Mouse (Mus musculus): Measurements from ENCODE around the gene Pde3a. TPM values are rescaled to one million over a fixed set of nuclear protein-coding genes. Genes with fewer than 3 reads are reported as not detected.

Pde3a gene
- polyA plus RNA-seq (2016; fragmentation: Nextera tagmentation; extraction: Ambion mirVana) = 1.8 and 2.0 TPM in 2 replicates

DNA sequence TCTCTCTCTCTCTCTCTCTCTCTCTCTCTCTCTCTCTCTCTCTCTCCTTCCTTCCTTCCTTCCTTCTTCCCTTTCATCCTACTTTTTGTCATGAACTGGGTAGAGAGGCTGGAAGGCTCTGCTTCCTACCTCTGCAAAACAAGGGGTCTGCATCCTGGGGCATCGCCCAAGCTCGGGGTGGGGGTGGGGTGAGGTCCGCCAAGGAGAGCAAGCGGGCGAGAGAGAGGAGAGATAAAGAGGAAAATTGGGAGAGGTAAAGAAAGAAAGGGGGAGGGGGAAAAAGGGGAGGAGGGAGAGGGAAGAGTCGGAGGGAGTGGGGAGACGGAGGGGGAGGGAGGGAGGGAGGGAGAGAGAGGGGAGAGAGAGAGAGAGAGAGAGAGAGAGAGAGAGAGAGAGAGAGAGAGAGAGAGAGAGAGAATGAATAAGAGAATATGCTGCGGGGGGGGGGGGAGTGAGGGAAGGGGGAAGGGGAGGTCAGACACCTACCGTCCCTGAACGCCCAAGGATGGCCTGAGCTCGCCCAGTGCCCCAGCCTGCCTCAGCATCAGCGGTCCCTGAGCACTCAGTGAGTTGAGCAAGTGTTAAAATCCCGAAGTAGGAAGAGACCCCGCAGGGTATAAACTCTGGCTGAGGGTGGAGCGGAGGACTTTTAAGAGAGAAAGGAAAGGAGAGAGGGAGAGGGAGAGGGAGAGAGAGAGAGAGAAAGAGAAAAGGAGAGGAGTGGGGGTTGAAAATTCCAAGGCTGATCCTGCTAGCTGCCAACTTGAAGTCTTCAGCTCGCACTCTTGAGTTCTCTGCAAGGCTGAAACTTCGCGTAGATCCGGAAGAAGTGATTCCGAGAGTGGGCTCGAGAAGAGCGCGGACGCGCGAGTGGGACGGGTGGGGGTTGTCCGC lies at the start of gene Pde3a:
Pde3a (plus strand) TSS at position 579 of the 894 bp plus-strand sequence.
- peak within 1 kb of the TSS; percentile 58 for H3K4me3 ChIP-seq (replicated peaks)
- peak; percentile 57; the same call in 1 of the 2 replicates for ATAC-seq (ENCODE audit: low FRiP score)
- peak within 1 kb of the TSS; percentile 97 for H3K4me2 ChIP-seq
- no peaks in the 10 kb centered on the region for H3K9me3 ChIP-seq
- H3K27me3 ChIP-seq = peaks cover 47% of the 10 kb centered on the region
- 1% methylated on average over 27 of the region's 28 CpGs for WGBS
- peak within 1 kb of the TSS; percentile 59 for H3K9ac ChIP-seq
- no peaks in the 10 kb centered on the region for H3K36me3 ChIP-seq (replicated peaks)
- H3K4me1 ChIP-seq = peaks cover 13% of the 10 kb centered on the region
- H3K27ac ChIP-seq = no peak within 1 kb of the TSS; the same call in 1 of the 2 replicates

GRCm38 (mm10) chr6:141200173-141200615 lies 48.9 kb upstream of the Pde3a start:
- Histone ChIP-seq H3K9ac (no peak overlapping the region), H3K4me2 (no peak overlapping the region), H3K27me3 (no peaks in the 10 kb centered on the region), H3K9me3 (no peaks in the 10 kb centered on the region), H3K36me3 (replicated peaks) (no peaks in the 10 kb centered on the region), H3K4me1 (no peaks in the 10 kb centered on the region), H3K27ac (no peak overlapping the region), H3K4me3 (replicated peaks) (no peak overlapping the region)
- peak; percentile 39 for ATAC-seq (ENCODE audit: low FRiP score)

GRCm38 (mm10) chr6:141207531-141207930 lies 41.5 kb upstream of the Pde3a start:
- H3K36me3 ChIP-seq (replicated peaks) = no peaks in the 10 kb centered on the region
- no peak overlapping the region for H3K4me2 ChIP-seq
- no peak overlapping the region for H3K27ac ChIP-seq
- no peaks in the 10 kb centered on the region for H3K9me3 ChIP-seq
- H3K4me3 ChIP-seq (replicated peaks) = no peak overlapping the region
- H3K27me3 ChIP-seq = no peaks in the 10 kb centered on the region
- 85% methylated on average over 6 of the region's 6 CpGs for WGBS
- H3K9ac ChIP-seq = no peak overlapping the region
- H3K4me1 ChIP-seq = no peaks in the 10 kb centered on the region
- no peak for ATAC-seq (ENCODE audit: low FRiP score)

- H3K4me2 ChIP-seq = no peak overlapping the region
- no peaks in the 10 kb centered on the region for H3K27me3 ChIP-seq
- no peaks in the 10 kb centered on the region for H3K4me1 ChIP-seq
- H3K9ac ChIP-seq = no peak overlapping the region
- H3K27ac ChIP-seq = no peak overlapping the region
- no peaks in the 10 kb centered on the region for H3K36me3 ChIP-seq (replicated peaks)
- H3K9me3 ChIP-seq = no peaks in the 10 kb centered on the region
- 82% methylated on average over 1 of the region's 1 CpGs for WGBS
- H3K4me3 ChIP-seq (replicated peaks) = no peak overlapping the region
- ATAC-seq (ENCODE audit: low FRiP score) = no peak
Measured at GRCm38 (mm10) chr6:141208283-141208872, 40.7 kb upstream of the Pde3a start.

DNA sequence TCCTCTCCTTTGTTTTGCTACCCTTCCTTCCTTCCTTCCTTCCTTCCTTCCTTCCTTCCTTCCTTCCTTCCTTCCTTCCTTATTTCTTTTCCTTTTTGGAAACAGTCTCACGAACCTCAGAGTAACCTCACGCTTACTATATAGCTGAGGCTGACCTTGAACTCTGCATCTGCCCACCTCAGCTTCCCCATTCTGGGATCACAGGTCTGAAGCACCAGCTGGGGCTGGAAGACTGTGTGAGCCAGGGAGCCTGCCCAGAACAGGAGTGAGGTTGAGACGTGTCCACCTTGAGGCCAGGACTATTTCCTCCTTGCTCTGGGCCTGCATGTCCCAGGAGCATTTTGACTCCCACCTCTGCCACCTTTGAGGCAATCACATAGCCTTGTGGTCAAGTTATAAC lies 39.0 kb upstream of the Pde3a start:
- H3K27me3 ChIP-seq = no peaks in the 10 kb centered on the region
- H3K4me1 ChIP-seq = no peaks in the 10 kb centered on the region
- no peak overlapping the region for H3K27ac ChIP-seq
- no peak overlapping the region for H3K4me3 ChIP-seq (replicated peaks)
- H3K36me3 ChIP-seq (replicated peaks) = no peaks in the 10 kb centered on the region
- no peak overlapping the region for H3K4me2 ChIP-seq
- H3K9me3 ChIP-seq = no peaks in the 10 kb centered on the region
- no peak for ATAC-seq (ENCODE audit: low FRiP score)
- WGBS = 87% methylated on average over 3 of the region's 3 CpGs
- H3K9ac ChIP-seq = no peak overlapping the region

- WGBS = 64% methylated on average over 3 of the region's 3 CpGs
- H3K36me3 ChIP-seq (replicated peaks) = no peaks in the 10 kb centered on the region
- no peak overlapping the region for H3K9ac ChIP-seq
- no peaks in the 10 kb centered on the region for H3K4me1 ChIP-seq
- H3K4me3 ChIP-seq (replicated peaks) = no peak overlapping the region
- H3K27me3 ChIP-seq = no peaks in the 10 kb centered on the region
- no peak overlapping the region for H3K4me2 ChIP-seq
- ATAC-seq (ENCODE audit: low FRiP score) = no peak
- no peaks in the 10 kb centered on the region for H3K9me3 ChIP-seq
- no peak overlapping the region for H3K27ac ChIP-seq
Measured at GRCm38 (mm10) chr6:141221081-141221480, 28.0 kb upstream of the Pde3a start.

GRCm38 (mm10) chr6:141226851-141227657 lies 22.0 kb upstream of the Pde3a start:
- Histone ChIP-seq H3K4me2 (no peak overlapping the region), H3K27me3 (no peaks in the 10 kb centered on the region), H3K4me1 (no peaks in the 10 kb centered on the region), H3K9ac (no peak overlapping the region), H3K36me3 (replicated peaks) (no peaks in the 10 kb centered on the region), H3K9me3 (no peaks in the 10 kb centered on the region), H3K4me3 (replicated peaks) (no peak overlapping the region), H3K27ac (no peak overlapping the region)
- no peak for ATAC-seq (ENCODE audit: low FRiP score)
- 89% methylated on average over 15 of the region's 15 CpGs for WGBS

- Histone ChIP-seq H3K4me2 (no peak overlapping the region), H3K9ac (no peak overlapping the region), H3K4me1 (no peaks in the 10 kb centered on the region), H3K27me3 (no peaks in the 10 kb centered on the region), H3K27ac (no peak overlapping the region), H3K4me3 (replicated peaks) (no peak overlapping the region), H3K36me3 (replicated peaks) (no peaks in the 10 kb centered on the region), H3K9me3 (no peaks in the 10 kb centered on the region)
- no peak for ATAC-seq (ENCODE audit: low FRiP score)
- 76% methylated on average over 3 of the region's 3 CpGs for WGBS
Measured at GRCm38 (mm10) chr6:141227658-141228005, 21.4 kb upstream of the Pde3a start.

DNA sequence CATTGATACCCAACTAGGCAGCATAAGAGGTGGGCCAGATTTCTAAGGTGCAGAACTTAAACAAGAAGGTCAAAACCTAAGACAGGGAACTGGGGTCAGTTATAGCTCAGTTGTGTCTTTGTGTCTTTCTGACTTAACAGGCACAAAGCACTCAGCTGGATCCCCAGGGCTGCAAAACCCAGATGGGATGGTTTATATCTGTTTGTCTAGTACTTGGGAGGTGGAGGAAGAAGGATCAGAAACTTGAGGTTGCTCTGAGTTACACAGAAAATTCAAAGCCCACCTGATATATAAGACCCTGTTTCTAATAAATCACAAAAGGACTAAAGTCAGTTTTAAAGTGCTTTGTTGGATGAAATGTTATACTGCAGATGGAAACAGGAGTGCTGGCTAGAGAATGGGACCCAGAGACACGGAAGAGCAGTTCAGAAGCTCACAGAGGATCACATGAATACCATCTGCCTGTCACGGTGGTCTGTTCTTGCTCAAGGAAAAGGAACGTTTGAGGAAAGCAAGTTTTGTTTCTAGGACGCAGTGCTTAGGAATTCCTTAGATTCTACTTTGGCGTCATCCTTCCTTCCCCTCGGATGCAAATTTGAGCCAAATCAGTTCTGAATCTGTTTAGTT lies 16.2 kb upstream of the Pde3a start:
- H3K27me3 ChIP-seq = no peaks in the 10 kb centered on the region
- no peaks in the 10 kb centered on the region for H3K9me3 ChIP-seq
- no peak for ATAC-seq (ENCODE audit: low FRiP score)
- H3K36me3 ChIP-seq (replicated peaks) = no peaks in the 10 kb centered on the region
- WGBS = 84% methylated on average over 6 of the region's 6 CpGs
- no peak overlapping the region for H3K9ac ChIP-seq
- H3K4me1 ChIP-seq = no peaks in the 10 kb centered on the region
- H3K4me3 ChIP-seq (replicated peaks) = no peak overlapping the region
- no peak overlapping the region for H3K4me2 ChIP-seq
- H3K27ac ChIP-seq = no peak overlapping the region

GRCm38 (mm10) chr6:141241809-141242208 lies 7.3 kb upstream of the Pde3a start:
- Histone ChIP-seq H3K9me3 (no peaks in the 10 kb centered on the region), H3K27ac (no peak overlapping the region), H3K4me3 (replicated peaks) (no peak overlapping the region), H3K4me2 (no peak overlapping the region), H3K36me3 (replicated peaks) (no peaks in the 10 kb centered on the region), H3K4me1 (no peaks in the 10 kb centered on the region), H3K27me3 (no peaks in the 10 kb centered on the region), H3K9ac (no peak overlapping the region)
- ATAC-seq (ENCODE audit: low FRiP score) = no peak
- 88% methylated on average over 1 of the region's 1 CpGs for WGBS

DNA sequence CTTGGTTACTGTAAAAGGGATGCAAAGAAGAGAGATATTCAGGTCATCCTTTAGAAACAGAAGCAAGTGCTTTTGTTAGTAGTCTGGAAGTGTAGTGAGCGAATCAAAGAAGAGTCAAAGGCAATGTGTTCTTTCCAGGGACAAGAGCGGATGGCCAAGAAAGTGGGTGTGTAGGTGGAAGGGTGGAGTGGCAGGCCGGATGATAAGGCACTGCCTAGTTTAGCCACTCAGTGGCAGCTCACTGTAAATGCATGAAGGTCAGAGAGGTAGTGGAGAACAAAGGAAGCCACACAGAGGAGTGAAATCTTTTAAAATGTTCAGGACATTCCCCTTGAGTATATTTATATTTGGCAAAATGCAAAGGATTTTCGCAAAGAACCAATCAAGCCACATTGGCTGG lies 4.0 kb upstream of the Pde3a start:
- 88% methylated on average over 4 of the region's 4 CpGs for WGBS
- Histone ChIP-seq H3K9me3 (no peaks in the 10 kb centered on the region), H3K4me1 (peaks cover 9% of the 10 kb centered on the region), H3K27ac (no peak overlapping the region), H3K4me3 (replicated peaks) (no peak overlapping the region), H3K4me2 (no peak overlapping the region), H3K9ac (no peak overlapping the region), H3K36me3 (replicated peaks) (no peaks in the 10 kb centered on the region), H3K27me3 (peaks cover 23% of the 10 kb centered on the region)
- ATAC-seq (ENCODE audit: low FRiP score) = no peak

DNA sequence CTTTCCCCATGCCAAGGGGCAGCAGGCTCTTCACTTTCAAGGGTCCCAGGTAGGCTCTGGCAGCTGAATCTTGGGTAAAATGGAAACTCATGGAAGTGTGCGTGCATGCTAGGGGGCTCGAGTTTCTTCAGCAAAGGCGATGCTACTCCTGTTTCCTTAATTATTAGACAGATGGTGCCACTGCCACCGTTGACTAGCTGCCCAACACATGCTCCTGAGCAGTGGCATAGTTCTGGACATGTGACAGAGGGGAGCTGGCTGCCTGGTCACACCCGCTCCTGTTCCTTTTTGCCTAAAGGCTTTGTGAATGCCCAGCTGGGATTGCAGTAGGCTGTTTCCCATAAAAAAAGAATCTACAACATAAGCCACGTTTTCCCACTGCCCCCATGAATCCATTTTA lies 2.7 kb upstream of the Pde3a start:
- Histone ChIP-seq H3K27ac (no peak overlapping the region), H3K9ac (no peak overlapping the region)
- 81% methylated on average over 6 of the region's 6 CpGs for WGBS

More for the DNA sequence above, 2.7 kb upstream of the Pde3a start:
- no peak for ATAC-seq (ENCODE audit: low FRiP score)
- Histone ChIP-seq H3K4me2 (no peak overlapping the region), H3K4me3 (replicated peaks) (no peak overlapping the region), H3K9me3 (no peaks in the 10 kb centered on the region), H3K36me3 (replicated peaks) (no peaks in the 10 kb centered on the region), H3K4me1 (peaks cover 13% of the 10 kb centered on the region), H3K27me3 (peaks cover 36% of the 10 kb centered on the region)
